Mouse (Mus musculus) liver, adult (tissue): ENCODE measurements around the gene Atp10b.

Source experiments
- GATA4 ChIP-seq: IDR thresholded peaks from 2 replicates; pipeline ENCODE4 v1.6.1; 2014; ENCODE audit warnings: mild to moderate bottlenecking, low read length; ENCODE audit not compliant: insufficient replicate concordance

The Atp10b gene

GRCm38 (mm10) chr11:43257781-43258180 is 108.1 kb downstream of the Atp10b start:
- no peak for TF ChIP-seq GATA4

- no peak for TF ChIP-seq GATA4
These were observed 114.0 kb downstream of the Atp10b start for GRCm38 (mm10) chr11:43263548-43264218.

- no peak for TF ChIP-seq GATA4
These were observed 117.8 kb downstream of the Atp10b start for GRCm38 (mm10) chr11:43267505-43267904.

GRCm38 (mm10) chr11:43269503-43270255 is 120.0 kb downstream of the Atp10b start:
- TF ChIP-seq GATA4: no peak

- TF ChIP-seq GATA4: no peak
These were observed 120.7 kb downstream of the Atp10b start for GRCm38 (mm10) chr11:43270256-43270806.

- no peak for TF ChIP-seq GATA4
These were observed 124.2 kb downstream of the Atp10b start for GRCm38 (mm10) chr11:43273896-43274295.

- no peak for TF ChIP-seq GATA4
These were observed 147.9 kb downstream of the Atp10b start for GRCm38 (mm10) chr11:43297584-43297983.

GRCm38 (mm10) chr11:43311000-43311399 is 161.3 kb downstream of the Atp10b start:
- no peak for TF ChIP-seq GATA4
